Mouse (Mus musculus): ENCODE measurements around the gene Gucy2c.

GRCm38 (mm10) chr6:136658303-136658702 is 123.3 kb downstream of the Gucy2c start:
- TF ChIP-seq CTCF (IDR thresholded peaks at IDR 0.05 in 2 of 3, conservative IDR thresholded peaks at IDR 0.05 in 1 of 3; ENCODE audit: control insufficient read depth in 1 of 3, insufficient read depth in 1 of 3, low read depth in 2 of 3, low read length in 3 of 3, poor library complexity in 1 of 3, severe bottlenecking in 1 of 3) (no peak), POLR2A (IDR thresholded peaks at IDR 0.05; ENCODE audit: control insufficient read depth in 1 of 2, insufficient read depth in 1 of 2, low read depth in 1 of 2, low read length in 2 of 2, poor library complexity in 1 of 2) (no peak), GABPA (IDR thresholded peaks at IDR 0.05; ENCODE audit: low read depth, low read length) (no peak), EP300 (IDR thresholded peaks at IDR 0.05; ENCODE audit: low read depth in 1 of 2, low read length in 2 of 2) (no peak)

All from MEL (cell line).